Mouse (Mus musculus) liver, embryonic 13.5 days (tissue): Measurements from ENCODE around the gene Znfx1. TPM values are rescaled to one million over a fixed set of nuclear protein-coding genes. Genes with fewer than 3 reads are reported as not detected.

Experiments used
- ATAC-seq: fragments of 200-750 bp; cut with Nextera tagmentation; 2 replicates; pipeline ENCODE4 v1.8.0; 2017; ENCODE audit warnings: low read depth, mild to moderate bottlenecking, moderate number of reproducible peaks, moderate library complexity
- DNase-seq: peaks from one replicate; pipeline ENCODE4 v3.0.0; 2022
- H3K27ac ChIP-seq: fragments of 300-500 bp; sonication (generic); 2 replicates; pipeline ENCODE4 v1.5.1; 2015; ENCODE audit warnings: moderate library complexity, mild to moderate bottlenecking, inconsistent platforms
- H3K27me3 ChIP-seq: fragments of 300-500 bp; sonication (generic); 2 replicates; pipeline ENCODE4 v1.6.1; 2015; ENCODE audit warnings: mild to moderate bottlenecking, inconsistent platforms
- H3K36me3 ChIP-seq: fragments of 300-500 bp; sonication (generic); 2 replicates; pipeline ENCODE4 v1.6.1; 2015; ENCODE audit warnings: mild to moderate bottlenecking, inconsistent platforms
- H3K4me1 ChIP-seq: fragments of 300-500 bp; sonication (generic); replicated peaks from 2 replicates; pipeline ENCODE4 v1.6.1; 2015; ENCODE audit warnings: inconsistent platforms
- H3K4me2 ChIP-seq: fragments of 300-500 bp; sonication (generic); 2 replicates; pipeline ENCODE4 v1.6.1; 2015; ENCODE audit warnings: inconsistent platforms, mild to moderate bottlenecking, moderate library complexity
- H3K4me3 ChIP-seq: fragments of 300-500 bp; sonication (generic); replicated peaks from 2 replicates; pipeline ENCODE4 v1.5.1; 2015; ENCODE audit warnings: mild to moderate bottlenecking, inconsistent platforms
- H3K9ac ChIP-seq: fragments of 300-500 bp; sonication (generic); 2 replicates; pipeline ENCODE4 v1.6.1; 2015; ENCODE audit warnings: mild to moderate bottlenecking, inconsistent platforms
- H3K9me3 ChIP-seq: fragments of 300-500 bp; sonication (generic); replicated peaks from 2 replicates; pipeline ENCODE4 v1.6.1; 2016; ENCODE audit warnings: inconsistent platforms
- WGBS: fragments of 180-500 bp; shearing (Covaris S2); methylation state at CpG from one replicate; pipeline ENCODE4 v1.1.7; 2015; ENCODE audit not compliant: insufficient replicate concordance; 5-methylcytosine and 5-hydroxymethylcytosine counted together
- polyA plus RNA-seq: library from polyadenylated mRNA; unstranded; fragments of >200 nt; fragmentation: Nextera tagmentation; extraction: Ambion mirVana; gene quantifications from 2 replicates; pipeline ENCODE4 v1.2.1, GENCODE M21; 2015

Gene Znfx1
- polyA plus RNA-seq, 1 experiment from 2014 or later = 7.0 TPM

DNA sequence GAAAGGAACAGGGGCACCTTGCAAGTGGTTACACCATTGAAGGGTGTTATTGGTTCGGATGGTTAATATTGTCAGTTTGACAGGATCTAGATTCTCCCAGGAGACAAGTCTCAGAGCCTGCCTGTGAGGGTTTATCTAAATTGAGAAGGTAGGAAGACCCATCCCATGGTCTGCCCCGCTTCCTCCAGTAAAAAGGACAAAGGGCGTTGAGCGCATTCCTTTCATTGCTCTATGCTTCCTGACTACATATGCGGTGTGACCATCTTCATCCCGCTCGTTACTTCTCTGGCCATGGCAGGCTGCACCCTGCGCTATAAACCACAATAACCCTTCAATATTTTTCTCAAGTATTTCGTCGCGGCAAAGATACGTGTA is 8.4 kb upstream of the Znfx1 start:
- Histone ChIP-seq H3K27me3 (peaks cover 5% of the 10 kb centered on the region; the same call in 1 of the 2 replicates), H3K4me2 (peak overlapping the region; percentile 70), H3K36me3 (peaks cover 4% of the 10 kb centered on the region), H3K4me3 (peak overlapping the region; percentile 50), H3K27ac (peak overlapping the region; percentile 52), H3K9ac (peak overlapping the region; percentile 59), H3K4me1 (peaks cover 36% of the 10 kb centered on the region), H3K9me3 (no peaks in the 10 kb centered on the region)
- DNase-seq (no peak), ATAC-seq (no peak)
- 11% methylated on average over 12 of the region's 12 CpGs for WGBS

DNA sequence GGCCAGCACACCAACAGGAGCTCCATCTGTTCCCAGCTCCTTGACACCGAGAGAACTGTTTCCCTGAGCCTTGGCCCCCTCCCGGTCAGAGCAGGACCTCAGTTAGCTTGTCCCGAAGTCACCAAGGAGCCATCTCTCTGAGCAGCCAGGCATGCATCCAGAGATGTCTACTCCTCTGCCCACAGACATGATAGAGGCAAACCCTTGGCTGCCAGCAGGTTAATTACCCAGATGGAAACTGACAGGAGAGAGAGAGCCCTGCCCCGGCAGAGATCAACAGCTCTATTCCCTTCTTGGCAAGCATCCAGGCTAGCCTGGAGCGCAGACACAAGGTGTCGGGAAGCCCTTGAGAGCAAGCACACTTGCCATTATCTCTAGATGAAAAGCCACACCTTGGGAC is 7.5 kb upstream of the Znfx1 start:
- no peak for DNase-seq
- Histone ChIP-seq H3K4me2 (0 out of 2 replicates have a peak overlapping the region, but pooled peaks have one; percentile 70), H3K9me3 (no peaks in the 10 kb centered on the region), H3K4me3 (no peak overlapping the region), H3K27me3 (peaks cover 5% of the 10 kb centered on the region; the same call in 1 of the 2 replicates), H3K4me1 (peaks cover 45% of the 10 kb centered on the region), H3K36me3 (peaks cover 13% of the 10 kb centered on the region), H3K9ac (no peak overlapping the region), H3K27ac (no peak overlapping the region)
- ATAC-seq = no peak
- 74% methylated on average over 6 of the region's 6 CpGs for WGBS

GRCm38 (mm10) chr2:167067575-167067974 is 4.8 kb upstream of the Znfx1 start:
- Histone ChIP-seq H3K4me1 (peaks cover 59% of the 10 kb centered on the region), H3K9me3 (no peaks in the 10 kb centered on the region), H3K9ac (no peak overlapping the region), H3K27me3 (peaks cover 5% of the 10 kb centered on the region; the same call in 1 of the 2 replicates), H3K4me2 (no peak overlapping the region), H3K27ac (peak overlapping the region; percentile 22), H3K4me3 (no peak overlapping the region), H3K36me3 (peaks cover 30% of the 10 kb centered on the region)
- DNase-seq (no peak), ATAC-seq (no peak)
- 18% methylated on average over 6 of the region's 6 CpGs for WGBS

DNA sequence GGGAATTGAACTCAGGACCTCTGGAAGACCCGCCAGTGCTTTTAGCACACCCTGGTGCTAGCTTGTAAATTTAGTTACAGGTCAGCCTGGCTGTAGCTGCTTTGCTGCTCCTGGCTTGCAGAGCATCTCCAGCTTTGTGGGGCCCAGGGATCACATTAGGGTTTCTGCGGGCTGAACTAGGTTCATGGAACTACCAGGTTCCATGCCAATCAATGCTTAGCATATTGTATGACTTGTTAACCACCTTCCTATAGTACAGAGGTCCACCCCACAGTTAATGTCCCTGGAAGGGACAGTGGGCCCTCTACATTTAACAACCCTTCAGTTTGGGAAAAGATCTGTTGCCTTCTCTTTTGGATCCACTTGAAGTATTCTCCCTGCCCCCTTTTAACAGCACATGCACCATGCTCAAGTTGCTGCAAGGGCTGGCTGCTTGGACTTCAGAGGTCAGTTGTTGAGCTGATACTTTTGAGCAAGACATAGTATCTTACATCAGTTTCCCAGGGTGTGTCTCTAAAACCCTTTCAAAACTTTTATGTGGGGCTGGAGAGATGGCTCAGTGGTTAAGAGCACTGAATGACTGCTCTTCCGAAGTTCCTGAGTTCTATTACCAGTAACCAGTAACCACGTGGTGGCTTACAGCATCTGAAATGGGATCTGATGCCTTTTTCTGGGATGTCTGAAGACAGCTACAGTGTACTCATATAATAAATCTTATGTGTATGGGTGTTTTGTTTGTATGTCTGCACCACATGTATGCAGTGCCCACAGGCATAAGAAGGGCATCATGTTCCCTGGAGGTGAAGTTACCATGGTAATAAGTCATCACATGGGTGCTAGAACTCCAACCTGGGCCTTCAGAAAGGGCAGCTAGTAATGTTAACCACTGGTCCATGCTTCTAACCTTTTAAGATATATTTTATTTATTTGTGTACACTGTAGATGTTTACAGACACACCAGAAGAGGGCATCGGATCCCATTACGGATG is 4.0 kb upstream of the Znfx1 start:
- no peak overlapping the region for H3K4me3 ChIP-seq
- H3K27ac ChIP-seq = peak overlapping the region; percentile 95
- peaks cover 30% of the 10 kb centered on the region for H3K36me3 ChIP-seq
- WGBS = 15% methylated on average over 6 of the region's 6 CpGs
- H3K4me2 ChIP-seq = no peak overlapping the region
- DNase-seq (peak; percentile 42), ATAC-seq (no peak)
- no peaks in the 10 kb centered on the region for H3K9me3 ChIP-seq
- H3K4me1 ChIP-seq = peaks cover 52% of the 10 kb centered on the region
- H3K9ac ChIP-seq = no peak overlapping the region
- peaks cover 5% of the 10 kb centered on the region; the same call in 1 of the 2 replicates for H3K27me3 ChIP-seq

- Histone ChIP-seq H3K4me2 (peak overlapping the region; percentile 72), H3K9me3 (no peaks in the 10 kb centered on the region), H3K4me1 (peaks cover 52% of the 10 kb centered on the region), H3K9ac (peak overlapping the region; percentile 95), H3K36me3 (peaks cover 30% of the 10 kb centered on the region), H3K27me3 (peaks cover 5% of the 10 kb centered on the region; the same call in 1 of the 2 replicates), H3K27ac (peak overlapping the region; percentile 95), H3K4me3 (peak overlapping the region; percentile 91)
- 29% methylated on average over 1 of the region's 1 CpGs for WGBS
- ATAC-seq = no peak
- no peak for DNase-seq
These were observed 3.2 kb upstream of the Znfx1 start for GRCm38 (mm10) chr2:167066031-167066430.

- no peaks in the 10 kb centered on the region for H3K9me3 ChIP-seq
- WGBS = 8% methylated on average over 9 of the region's 9 CpGs
- peaks cover 56% of the 10 kb centered on the region for H3K4me1 ChIP-seq
- H3K36me3 ChIP-seq = peaks cover 32% of the 10 kb centered on the region
- peak overlapping the region; percentile 72 for H3K4me2 ChIP-seq
- peak overlapping the region; percentile 95 for H3K27ac ChIP-seq
- peak overlapping the region; percentile 95 for H3K9ac ChIP-seq
- peak overlapping the region; percentile 91 for H3K4me3 ChIP-seq
- ATAC-seq (no peak), DNase-seq (no peak)
- peaks cover under 1% of the 10 kb centered on the region; the same call in 1 of the 2 replicates for H3K27me3 ChIP-seq
These were observed 1.9 kb upstream of the Znfx1 start for GRCm38 (mm10) chr2:167064601-167065295.

DNA sequence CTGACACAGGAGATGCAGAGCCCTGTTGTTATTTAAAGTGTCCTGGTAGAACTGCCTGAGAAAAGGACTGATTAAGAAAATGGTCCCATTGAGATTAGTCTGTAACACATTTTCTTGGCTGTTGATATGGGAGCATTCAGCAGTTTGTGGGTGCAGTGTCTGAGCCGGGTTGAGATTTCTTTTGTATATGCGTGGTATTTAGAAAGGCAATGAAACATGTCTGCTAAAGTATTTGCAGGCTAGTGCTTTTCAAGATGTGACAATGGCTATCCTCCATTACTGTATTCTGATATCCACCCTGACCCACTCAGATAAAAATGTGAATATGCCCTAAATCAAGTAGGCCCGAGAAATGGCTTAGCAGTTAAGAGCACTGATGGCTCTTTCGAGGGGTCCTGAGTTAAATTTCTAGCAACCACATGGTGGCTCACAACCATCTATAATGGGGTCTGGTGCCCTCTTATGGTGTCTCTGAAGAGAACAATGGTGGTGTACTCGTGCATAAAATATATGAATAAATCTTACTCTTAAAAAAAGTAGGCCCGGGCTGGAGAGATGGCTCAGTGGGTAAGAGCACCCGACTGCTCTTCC is 1.2 kb upstream of the Znfx1 start:
- DNase-seq (no peak), ATAC-seq (no peak)
- H3K9me3 ChIP-seq = no peaks in the 10 kb centered on the region
- H3K4me3 ChIP-seq = peak overlapping the region; percentile 91
- H3K36me3 ChIP-seq = peaks cover 36% of the 10 kb centered on the region
- H3K9ac ChIP-seq = peak overlapping the region; percentile 95
- no peaks in the 10 kb centered on the region for H3K27me3 ChIP-seq
- peaks cover 62% of the 10 kb centered on the region for H3K4me1 ChIP-seq
- H3K4me2 ChIP-seq = peak overlapping the region; percentile 72
- WGBS = under 1% methylated on average over 7 of the region's 7 CpGs
- H3K27ac ChIP-seq = peak overlapping the region; percentile 95

DNA sequence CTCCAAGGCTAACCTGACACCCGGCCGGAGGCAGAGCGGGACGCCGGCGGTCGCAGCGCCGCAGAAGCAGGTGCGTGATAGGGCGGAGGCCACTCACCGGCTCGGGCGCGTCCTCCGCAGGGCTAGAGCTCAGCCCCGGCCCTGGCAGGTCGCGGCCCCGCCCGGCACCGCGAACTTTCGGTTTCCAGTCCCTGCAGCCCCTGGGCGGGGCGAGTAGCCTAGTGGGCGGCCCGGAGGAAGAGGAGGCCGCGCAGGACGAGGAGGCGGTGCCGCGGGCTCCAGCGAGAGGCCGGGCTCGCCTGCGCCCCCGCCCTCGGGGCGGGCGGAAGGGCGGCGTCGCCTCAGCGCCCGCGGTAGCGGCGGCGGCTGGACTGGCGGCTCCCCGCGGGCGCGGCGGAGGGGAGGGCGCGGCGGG is 311 bp downstream of the Znfx1 start:
- peak overlapping the region; percentile 95 for H3K27ac ChIP-seq
- under 1% methylated on average over 40 of the region's 60 CpGs for WGBS
- DNase-seq = peak; percentile 98
- no peaks in the 10 kb centered on the region for H3K9me3 ChIP-seq
- H3K4me3 ChIP-seq = peak overlapping the region; percentile 91
- H3K4me1 ChIP-seq = peaks cover 68% of the 10 kb centered on the region
- peak overlapping the region; percentile 95 for H3K9ac ChIP-seq
- H3K36me3 ChIP-seq = peaks cover 50% of the 10 kb centered on the region
- peak; percentile 89 for ATAC-seq
- peak overlapping the region; percentile 92 for H3K4me2 ChIP-seq
- H3K27me3 ChIP-seq = no peaks in the 10 kb centered on the region

- peaks cover 58% of the 10 kb centered on the region for H3K36me3 ChIP-seq
- WGBS = 14% methylated on average over 11 of the region's 11 CpGs
- ATAC-seq = peak; percentile 6; the same call in 1 of the 2 replicates
These were observed 1.3 kb downstream of the Znfx1 start for GRCm38 (mm10) chr2:167061381-167062034.

GRCm38 (mm10) chr2:167060761-167061160 is 2.1 kb downstream of the Znfx1 start:
- peak overlapping the region; percentile 92 for H3K4me2 ChIP-seq
- DNase-seq = no peak
- H3K27me3 ChIP-seq = no peaks in the 10 kb centered on the region
- peak overlapping the region; percentile 95 for H3K9ac ChIP-seq
- peaks cover 59% of the 10 kb centered on the region for H3K4me1 ChIP-seq
- H3K27ac ChIP-seq = peak overlapping the region; percentile 69
- no peak for ATAC-seq
- peaks cover 58% of the 10 kb centered on the region for H3K36me3 ChIP-seq
- H3K4me3 ChIP-seq = peak overlapping the region; percentile 91
- no peaks in the 10 kb centered on the region for H3K9me3 ChIP-seq

More at GRCm38 (mm10) chr2:167061381-167062034, 1.3 kb downstream of the Znfx1 start:
- Histone ChIP-seq H3K9me3 (no peaks in the 10 kb centered on the region), H3K4me3 (peak overlapping the region; percentile 91), H3K27ac (peak overlapping the region; percentile 95), H3K27me3 (no peaks in the 10 kb centered on the region), H3K4me2 (peak overlapping the region; percentile 92), H3K4me1 (peaks cover 62% of the 10 kb centered on the region), H3K9ac (peak overlapping the region; percentile 95)
- DNase-seq = no peak
